Mouse (Mus musculus): ENCODE measurements around the gene Gm42688. TPM values are rescaled to one million over a fixed set of nuclear protein-coding genes. Genes with fewer than 3 reads are reported as not detected.

Gene Gm42688
- polyA plus RNA-seq, 1 experiment from 2014 or later: 3.5 TPM

GRCm38 (mm10) chr6:83134226-83134625 lies 32.8 kb downstream of the Gm42688 start:
- 64% methylated on average over 3 of the region's 3 CpGs for WGBS
- H3K9me3 ChIP-seq: no peaks in the 10 kb centered on the region

DNA sequence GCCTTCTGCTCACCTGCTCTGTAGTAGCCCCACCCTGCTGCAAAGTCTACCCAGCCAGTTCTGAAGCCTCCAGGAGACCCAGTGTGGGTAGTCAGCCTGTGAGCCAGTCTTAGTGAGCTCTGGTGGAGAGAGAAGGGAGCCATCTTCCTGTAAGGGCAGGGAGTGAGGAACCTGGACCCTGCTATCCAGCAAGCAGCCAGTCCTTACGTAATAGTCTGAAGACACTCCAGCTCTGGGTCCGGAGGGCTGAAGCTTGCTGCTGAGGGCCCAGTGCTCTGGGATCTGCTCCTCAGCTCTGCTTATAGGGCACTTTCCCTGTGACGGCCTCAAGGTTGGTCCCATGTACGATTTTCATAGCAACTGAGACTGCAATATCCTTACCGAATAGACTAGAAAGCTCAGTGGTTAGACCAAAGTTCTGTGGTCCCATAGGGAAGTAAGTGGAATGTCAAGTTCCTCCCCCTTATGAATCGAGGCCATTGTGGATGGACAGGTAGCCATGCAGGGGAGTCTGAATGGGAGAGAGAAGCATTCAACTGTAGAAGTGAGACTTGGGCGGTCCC lies 33.6 kb downstream of the Gm42688 start, which contains the start of gene Rtkn:
Gene Rtkn, plus strand, starts transcription at position 513 of the 563 bp plus-strand sequence.
- Histone ChIP-seq H3K27ac (peak within 1 kb of the TSS; percentile 100), H3K4me1 (peaks cover 43% of the 10 kb centered on the region), H3K27me3 (no peaks in the 10 kb centered on the region), H3K4me3 (peak within 1 kb of the TSS; percentile 51), H3K4me2 (peak within 1 kb of the TSS; percentile 79), H3K9ac (peak within 1 kb of the TSS; percentile 87), H3K9me3 (no peaks in the 10 kb centered on the region), H3K36me3 (no peaks in the 10 kb centered on the region)
- ATAC-seq (ENCODE audit: insufficient number of reproducible peaks, insufficient read depth, low FRiP score, low TSS enrichment, low read depth): no peak
- 61% methylated on average over 7 of the region's 7 CpGs for whole genome bisulfite sequencing

More at GRCm38 (mm10) chr6:83134226-83134625, 32.8 kb downstream of the Gm42688 start:
- H3K27ac ChIP-seq: no peak overlapping the region
- H3K4me2 ChIP-seq: no peak overlapping the region
- H3K36me3 ChIP-seq: no peaks in the 10 kb centered on the region
- no peak overlapping the region for H3K9ac ChIP-seq
- H3K4me1 ChIP-seq: peaks cover 35% of the 10 kb centered on the region
- H3K4me3 ChIP-seq: no peak overlapping the region
- H3K27me3 ChIP-seq: no peaks in the 10 kb centered on the region
- no peak for ATAC-seq (ENCODE audit: insufficient number of reproducible peaks, insufficient read depth, low FRiP score, low TSS enrichment, low read depth)

DNA sequence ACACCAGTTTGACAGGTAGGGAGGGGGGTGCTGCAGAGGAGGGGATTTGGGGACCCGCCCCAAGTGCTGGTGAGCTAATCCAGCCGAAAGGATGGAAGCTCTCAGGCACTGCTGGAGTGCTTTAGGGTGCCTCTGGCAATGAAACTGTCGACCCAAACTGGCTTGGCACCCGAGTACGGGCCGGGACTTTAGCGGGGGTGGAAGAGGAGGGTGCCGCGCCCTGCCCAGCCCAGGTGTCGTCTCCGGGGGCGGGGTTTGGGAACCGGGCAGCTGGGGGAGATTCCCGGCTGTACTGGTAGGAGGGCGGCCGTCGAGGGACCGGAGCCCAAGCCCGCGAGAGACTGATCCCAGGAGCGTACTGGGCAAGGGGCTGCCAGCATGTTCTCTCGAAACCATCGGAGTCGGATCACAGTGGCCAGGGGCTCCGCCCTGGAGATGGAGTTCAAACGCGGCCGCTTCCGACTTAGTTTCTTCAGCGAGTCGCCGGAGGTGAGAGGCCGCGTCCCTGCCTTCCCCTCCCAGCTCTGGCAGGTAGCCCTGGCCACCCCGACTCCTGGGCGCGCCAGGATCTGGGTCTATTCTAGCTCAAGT lies 34.2 kb downstream of the Gm42688 start:
- Histone ChIP-seq H3K4me1 (peaks cover 45% of the 10 kb centered on the region), H3K27ac (peak overlapping the region; percentile 100), H3K27me3 (no peaks in the 10 kb centered on the region), H3K4me2 (peak overlapping the region; percentile 79), H3K36me3 (no peaks in the 10 kb centered on the region), H3K9ac (peak overlapping the region; percentile 87), H3K9me3 (no peaks in the 10 kb centered on the region), H3K4me3 (peak overlapping the region; percentile 51)
- ATAC-seq (ENCODE audit: insufficient number of reproducible peaks, insufficient read depth, low FRiP score, low TSS enrichment, low read depth): no peak
- WGBS: 3% methylated on average over 37 of the region's 37 CpGs

DNA sequence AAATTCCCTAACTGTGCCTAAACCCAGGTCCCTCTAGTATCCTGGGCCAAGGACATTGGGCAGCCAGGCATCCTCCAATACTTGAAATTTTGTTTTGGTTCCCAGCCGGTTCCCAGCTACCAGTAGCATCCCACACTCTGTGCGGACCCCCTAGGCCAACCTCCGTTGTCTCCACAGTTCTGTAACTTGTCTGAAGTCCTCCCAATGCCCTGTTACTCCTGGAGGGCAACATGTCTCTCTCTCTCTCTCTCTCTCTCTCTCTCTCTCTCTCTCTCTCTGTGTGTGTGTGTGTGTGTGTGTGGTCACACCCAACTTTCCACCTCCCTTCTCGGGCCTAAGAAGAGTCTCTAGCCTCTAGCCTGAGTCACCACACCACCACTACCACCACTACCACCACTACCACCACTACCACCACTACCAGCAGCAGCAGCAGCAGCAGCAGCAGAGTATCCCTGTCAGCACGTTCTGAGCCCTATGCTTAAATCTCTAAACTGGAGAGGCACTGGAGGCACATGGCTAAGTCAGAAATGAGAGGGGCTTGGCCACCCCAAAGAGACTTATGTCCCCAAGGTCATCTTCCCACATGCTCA lies 35.0 kb downstream of the Gm42688 start:
- Histone ChIP-seq H3K27ac (peak overlapping the region; percentile 100), H3K4me1 (peaks cover 48% of the 10 kb centered on the region), H3K27me3 (no peaks in the 10 kb centered on the region), H3K4me2 (peak overlapping the region; percentile 79), H3K9me3 (no peaks in the 10 kb centered on the region), H3K4me3 (peak overlapping the region; percentile 51), H3K9ac (peak overlapping the region; percentile 87), H3K36me3 (no peaks in the 10 kb centered on the region)
- ATAC-seq (ENCODE audit: insufficient number of reproducible peaks, insufficient read depth, low FRiP score, low TSS enrichment, low read depth): 0 out of 2 replicates have a peak, but pooled peaks have one; percentile 1
- 10% methylated on average over 5 of the region's 5 CpGs for WGBS

- peak overlapping the region; percentile 100 for H3K27ac ChIP-seq
- peak overlapping the region; percentile 51 for H3K4me3 ChIP-seq
- H3K4me1 ChIP-seq: peaks cover 54% of the 10 kb centered on the region
Observed at GRCm38 (mm10) chr6:83136881-83137575, 35.6 kb downstream of the Gm42688 start.

GRCm38 (mm10) chr6:83137576-83137950 lies 36.1 kb downstream of the Gm42688 start:
- Histone ChIP-seq H3K36me3 (no peaks in the 10 kb centered on the region), H3K9me3 (no peaks in the 10 kb centered on the region), H3K27me3 (no peaks in the 10 kb centered on the region), H3K27ac (peak overlapping the region; percentile 100), H3K4me3 (peak overlapping the region; percentile 51), H3K4me2 (peak overlapping the region; percentile 79), H3K9ac (peak overlapping the region; percentile 87), H3K4me1 (peaks cover 59% of the 10 kb centered on the region)
- WGBS: 1% methylated on average over 12 of the region's 12 CpGs
- peak; percentile 76 for ATAC-seq (ENCODE audit: insufficient number of reproducible peaks, insufficient read depth, low FRiP score, low TSS enrichment, low read depth)

More at GRCm38 (mm10) chr6:83136881-83137575, 35.6 kb downstream of the Gm42688 start:
- Histone ChIP-seq H3K36me3 (no peaks in the 10 kb centered on the region), H3K9ac (peak overlapping the region; percentile 87), H3K4me2 (peak overlapping the region; percentile 79), H3K9me3 (no peaks in the 10 kb centered on the region), H3K27me3 (no peaks in the 10 kb centered on the region)
- peak; percentile 82 for ATAC-seq (ENCODE audit: insufficient number of reproducible peaks, insufficient read depth, low FRiP score, low TSS enrichment, low read depth)
- under 1% methylated on average over 26 of the region's 26 CpGs for WGBS

GRCm38 (mm10) chr6:83138056-83138455 lies 36.6 kb downstream of the Gm42688 start:
- H3K27ac ChIP-seq: peak overlapping the region; percentile 100
- no peaks in the 10 kb centered on the region for H3K27me3 ChIP-seq
- ATAC-seq (ENCODE audit: insufficient number of reproducible peaks, insufficient read depth, low FRiP score, low TSS enrichment, low read depth): no peak
- H3K4me1 ChIP-seq: peaks cover 64% of the 10 kb centered on the region
- H3K9me3 ChIP-seq: no peaks in the 10 kb centered on the region
- H3K9ac ChIP-seq: peak overlapping the region; percentile 87
- 0% methylated on average over 11 of the region's 11 CpGs for WGBS
- H3K4me2 ChIP-seq: peak overlapping the region; percentile 79
- peak overlapping the region; percentile 51 for H3K4me3 ChIP-seq
- no peaks in the 10 kb centered on the region for H3K36me3 ChIP-seq

GRCm38 (mm10) chr6:83140044-83140443 lies 38.6 kb downstream of the Gm42688 start:
- no peak overlapping the region for H3K4me3 ChIP-seq
- peak overlapping the region; percentile 79; the same call in 1 of the 2 replicates for H3K4me2 ChIP-seq
- WGBS: 92% methylated on average over 8 of the region's 8 CpGs
- no peak for ATAC-seq (ENCODE audit: insufficient number of reproducible peaks, insufficient read depth, low FRiP score, low TSS enrichment, low read depth)
- H3K27me3 ChIP-seq: no peaks in the 10 kb centered on the region
- no peak overlapping the region for H3K27ac ChIP-seq
- H3K9ac ChIP-seq: 0 out of 2 replicates have a peak overlapping the region, but pooled peaks have one; percentile 87
- H3K9me3 ChIP-seq: no peaks in the 10 kb centered on the region
- H3K36me3 ChIP-seq: no peaks in the 10 kb centered on the region
- peaks cover 65% of the 10 kb centered on the region for H3K4me1 ChIP-seq

DNA sequence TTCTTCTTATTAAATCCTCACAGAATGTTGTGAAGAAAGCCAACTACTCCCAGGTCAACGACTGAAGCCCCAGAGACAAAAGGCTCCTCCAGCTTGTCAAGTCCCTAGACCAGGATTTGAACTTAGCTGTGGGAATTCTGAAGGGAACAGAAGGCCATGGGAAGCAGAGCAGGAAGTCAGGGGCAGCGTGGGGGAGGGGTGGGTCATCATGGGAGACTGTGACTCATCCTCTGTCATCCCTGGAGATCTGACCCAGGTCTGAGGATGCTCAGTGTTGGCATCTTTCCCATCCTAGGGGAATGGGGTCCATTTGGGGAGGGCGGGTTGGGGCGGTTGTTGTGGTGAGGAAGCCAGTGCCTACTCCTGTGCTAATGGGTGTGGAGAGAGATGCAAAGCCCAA lies 40.2 kb downstream of the Gm42688 start:
- H3K9me3 ChIP-seq: no peaks in the 10 kb centered on the region
- H3K27ac ChIP-seq: no peak overlapping the region
- H3K4me1 ChIP-seq: peaks cover 54% of the 10 kb centered on the region
- no peaks in the 10 kb centered on the region for H3K27me3 ChIP-seq
- WGBS: 23% methylated on average over 4 of the region's 4 CpGs
- peak overlapping the region; percentile 38; the same call in 1 of the 2 replicates for H3K4me3 ChIP-seq
- H3K4me2 ChIP-seq: peak overlapping the region; percentile 73
- no peak for ATAC-seq (ENCODE audit: insufficient number of reproducible peaks, insufficient read depth, low FRiP score, low TSS enrichment, low read depth)
- H3K36me3 ChIP-seq: peaks cover 9% of the 10 kb centered on the region
- peak overlapping the region; percentile 72 for H3K9ac ChIP-seq

GRCm38 (mm10) chr6:83142211-83142731 lies 40.9 kb downstream of the Gm42688 start:
- 3% methylated on average over 41 of the region's 41 CpGs for WGBS
- H3K9ac ChIP-seq: peak overlapping the region; percentile 72
- H3K9me3 ChIP-seq: no peaks in the 10 kb centered on the region
- no peaks in the 10 kb centered on the region for H3K27me3 ChIP-seq
- peaks cover 15% of the 10 kb centered on the region for H3K36me3 ChIP-seq
- H3K4me2 ChIP-seq: peak overlapping the region; percentile 73
- ATAC-seq (ENCODE audit: insufficient number of reproducible peaks, insufficient read depth, low FRiP score, low TSS enrichment, low read depth): no peak
- peaks cover 53% of the 10 kb centered on the region for H3K4me1 ChIP-seq
- H3K27ac ChIP-seq: no peak overlapping the region
- peak overlapping the region; percentile 38 for H3K4me3 ChIP-seq

DNA sequence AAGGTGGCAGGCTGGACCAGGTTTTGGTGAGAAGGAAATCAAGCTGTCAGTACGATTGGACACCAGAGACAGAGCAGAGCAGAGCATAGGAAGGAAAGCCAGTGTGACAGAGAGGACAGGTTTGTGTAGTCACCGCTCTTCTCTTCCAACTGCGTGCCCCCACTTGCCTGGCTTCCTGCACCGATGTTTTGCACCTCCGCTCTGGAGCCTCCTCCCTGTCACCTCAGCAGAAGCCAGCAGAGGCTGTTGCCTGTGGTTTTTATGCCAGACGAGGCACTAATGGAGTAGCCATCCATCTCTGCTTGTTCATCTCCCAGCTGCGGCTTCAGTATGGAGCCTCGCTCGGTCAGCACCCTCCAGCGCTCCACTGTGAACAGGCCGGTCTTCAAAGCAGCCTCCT lies 41.5 kb downstream of the Gm42688 start:
- WGBS: 51% methylated on average over 11 of the region's 11 CpGs
- no peaks in the 10 kb centered on the region for H3K9me3 ChIP-seq
- H3K4me1 ChIP-seq: peaks cover 51% of the 10 kb centered on the region
- peaks cover 21% of the 10 kb centered on the region for H3K36me3 ChIP-seq
- no peak for ATAC-seq (ENCODE audit: insufficient number of reproducible peaks, insufficient read depth, low FRiP score, low TSS enrichment, low read depth)
- no peak overlapping the region for H3K27ac ChIP-seq
- H3K4me3 ChIP-seq: no peak overlapping the region
- H3K27me3 ChIP-seq: no peaks in the 10 kb centered on the region
- H3K4me2 ChIP-seq: peak overlapping the region; percentile 73
- no peak overlapping the region for H3K9ac ChIP-seq
